Mouse (Mus musculus): ENCODE results near the gene Usp2.

The Usp2 gene

DNA sequence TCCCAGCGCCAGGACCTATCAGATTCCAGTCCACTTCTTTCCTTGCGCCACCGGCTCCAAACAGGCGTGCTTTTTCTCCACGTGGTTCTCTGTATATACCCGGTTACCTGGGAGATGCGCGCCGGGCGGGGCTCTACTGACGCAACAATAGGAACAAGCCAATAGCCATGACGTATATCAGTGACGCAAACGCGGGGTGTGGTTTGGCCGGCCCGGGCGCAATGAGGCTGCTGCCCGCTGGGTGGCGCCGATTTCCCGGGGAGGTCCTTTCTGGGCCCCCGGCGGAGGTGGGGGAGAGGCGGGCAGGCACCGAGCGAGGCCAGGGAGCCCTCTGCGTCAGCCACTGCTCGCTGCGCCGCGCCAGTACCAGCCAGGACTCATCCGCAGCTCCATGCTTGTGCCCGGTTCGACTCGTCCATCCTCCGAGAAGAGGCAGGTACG lies at the start of gene Usp2:
TSS of gene Usp2 (plus strand) at position 237 of the 441 bp plus-strand sequence.
- peak; percentile 100 for DNase-seq (ENCODE audit: low spot score in 2 of 2)

DNA sequence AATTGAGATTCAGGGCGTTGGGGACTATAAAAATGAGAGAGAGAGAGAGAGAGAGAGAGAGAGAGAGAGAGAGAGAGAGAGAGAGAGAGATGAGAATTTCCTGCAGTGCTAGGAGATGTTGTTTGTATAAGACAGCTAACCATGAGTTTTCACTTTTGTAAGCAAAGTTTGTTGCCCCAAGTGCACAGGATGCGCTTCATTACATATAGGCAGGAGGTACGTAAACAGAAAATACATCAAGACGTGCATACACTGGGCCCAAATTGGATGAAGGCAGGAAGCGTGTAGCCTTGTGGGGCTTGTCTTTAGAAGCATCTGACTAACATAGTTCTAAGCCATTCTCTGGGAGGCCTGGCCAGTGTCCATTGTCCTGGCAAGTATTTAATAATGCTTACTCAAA lies 49.0 kb upstream of the Usp2 start:
- DNase-seq (ENCODE audit: low spot score in 2 of 2), result no peak

DNA sequence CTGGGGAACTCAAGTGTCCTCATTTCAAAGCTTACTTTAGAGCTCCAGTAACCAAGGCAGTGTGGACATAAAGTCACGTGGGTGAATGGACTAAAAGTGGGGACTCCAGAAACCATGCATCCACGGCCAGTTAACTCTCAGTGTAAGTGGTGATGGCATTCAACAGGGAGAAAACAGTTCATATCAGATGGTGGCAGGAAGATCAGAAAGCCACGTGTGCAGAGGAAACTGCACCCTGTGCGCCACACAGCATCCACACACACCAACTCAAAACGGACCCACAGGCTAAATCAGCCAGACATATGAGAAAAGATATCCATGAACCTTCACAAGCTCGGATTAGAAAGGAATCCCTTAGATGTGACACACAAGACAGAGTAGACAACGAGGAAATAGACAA lies 46.8 kb upstream of the Usp2 start:
- DNase-seq (ENCODE audit: low spot score in 2 of 2), result no peak

DNA sequence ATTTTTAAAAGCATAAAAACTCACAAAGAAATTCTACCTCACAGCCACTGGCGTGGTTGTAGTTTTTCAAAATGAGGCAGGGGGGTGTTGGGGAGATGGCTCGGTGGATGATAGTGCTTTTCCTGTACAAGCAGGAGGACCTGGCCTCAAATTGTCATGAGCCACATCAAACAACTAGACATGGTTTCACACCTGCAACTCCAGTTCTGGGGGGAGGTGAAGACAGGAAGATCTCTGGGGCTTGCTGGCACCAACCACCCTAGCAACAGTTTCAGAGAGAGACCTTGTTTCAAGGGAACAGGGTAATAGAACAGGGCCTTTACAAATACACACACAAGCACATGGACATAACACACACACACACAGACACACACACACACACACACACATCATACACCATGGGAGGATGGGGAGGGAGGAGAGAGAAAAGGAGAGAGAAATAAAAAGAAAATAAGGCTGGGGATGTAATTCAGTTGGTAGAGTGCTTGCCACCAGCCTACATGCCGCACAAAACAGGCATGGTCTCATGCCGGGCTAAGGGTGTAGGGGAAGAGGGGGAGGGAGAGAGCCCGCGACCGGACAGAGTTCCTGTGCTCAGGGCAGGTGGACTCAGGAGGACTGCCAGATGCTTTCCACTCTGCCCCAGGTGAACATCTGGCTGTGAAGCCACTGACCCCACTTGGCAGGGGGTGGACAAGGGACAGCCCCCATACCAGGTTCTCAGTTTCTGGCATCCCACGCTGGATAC lies 44.5 kb upstream of the Usp2 start:
- no peak for DNase-seq (ENCODE audit: low spot score in 2 of 2)

DNA sequence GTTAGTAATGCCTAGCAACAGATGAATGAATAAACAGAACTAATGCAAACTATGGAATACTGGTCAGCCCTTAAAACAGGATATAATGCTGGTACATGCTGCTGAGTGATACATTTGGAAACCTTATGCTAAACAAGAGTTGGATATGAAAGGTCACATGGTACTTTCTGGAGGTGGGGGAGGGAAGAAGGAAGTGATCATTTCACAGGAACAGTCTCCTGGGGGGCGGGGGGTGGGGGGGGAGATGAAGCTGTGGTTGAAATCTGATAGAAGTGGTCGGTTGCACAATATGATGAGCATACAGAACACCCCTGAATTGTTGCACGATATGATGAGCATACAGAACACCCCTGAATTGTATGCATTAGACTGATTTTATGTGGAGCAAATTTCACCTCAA lies 42.7 kb upstream of the Usp2 start:
- DNase-seq (ENCODE audit: low spot score in 2 of 2), result no peak

DNA sequence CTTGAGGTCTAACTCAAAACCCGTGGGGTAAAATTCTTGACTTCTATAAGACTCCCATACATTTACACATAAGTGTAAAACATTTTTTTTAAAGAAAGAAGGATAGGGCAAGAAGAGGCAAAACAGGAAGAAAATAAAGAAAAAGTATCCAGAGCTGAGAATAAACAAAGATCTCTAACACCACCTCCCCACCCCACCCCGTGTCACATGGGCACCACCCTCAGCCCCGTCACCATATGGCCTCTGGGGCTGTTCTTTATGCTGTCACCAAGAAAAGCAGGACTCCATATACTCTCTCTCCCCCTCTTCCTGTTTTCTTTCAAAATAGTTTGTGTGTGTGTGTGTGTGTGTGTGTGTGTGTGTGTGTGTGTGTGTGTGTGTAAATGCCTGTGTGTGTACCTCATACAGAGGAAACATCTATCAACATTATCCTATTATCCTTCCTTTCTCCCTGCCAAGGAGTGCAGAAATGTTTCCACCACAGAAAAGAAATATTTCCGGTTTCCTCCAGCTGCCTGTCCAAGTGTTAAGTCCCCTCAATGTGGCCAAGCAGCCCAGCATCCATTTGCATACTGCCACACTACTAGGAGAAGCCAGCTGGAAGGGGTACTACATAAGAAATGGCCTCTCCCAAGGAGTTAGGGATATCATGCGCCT lies 37.1 kb upstream of the Usp2 start:
- no peak for DNase-seq (ENCODE audit: low spot score in 2 of 2)

DNA sequence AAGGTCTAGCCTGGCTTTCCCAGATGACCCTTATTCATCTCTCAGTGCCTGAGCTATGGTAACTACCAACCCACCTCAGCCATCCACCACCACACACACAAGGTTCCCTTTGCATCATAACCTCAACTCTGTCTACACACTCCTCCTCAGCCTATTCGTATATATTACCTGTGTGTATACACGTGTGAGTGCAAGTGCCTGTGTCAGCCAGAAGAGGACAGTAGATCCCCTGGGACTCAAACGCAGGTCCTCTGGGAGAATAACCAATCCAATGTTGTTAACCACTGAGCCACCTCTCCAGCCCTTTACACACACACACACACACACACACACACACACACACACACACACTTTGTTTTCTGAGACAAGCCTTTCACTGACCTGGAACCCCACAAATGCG lies 36.2 kb upstream of the Usp2 start:
- no peak for DNase-seq (ENCODE audit: low spot score in 2 of 2)

DNA sequence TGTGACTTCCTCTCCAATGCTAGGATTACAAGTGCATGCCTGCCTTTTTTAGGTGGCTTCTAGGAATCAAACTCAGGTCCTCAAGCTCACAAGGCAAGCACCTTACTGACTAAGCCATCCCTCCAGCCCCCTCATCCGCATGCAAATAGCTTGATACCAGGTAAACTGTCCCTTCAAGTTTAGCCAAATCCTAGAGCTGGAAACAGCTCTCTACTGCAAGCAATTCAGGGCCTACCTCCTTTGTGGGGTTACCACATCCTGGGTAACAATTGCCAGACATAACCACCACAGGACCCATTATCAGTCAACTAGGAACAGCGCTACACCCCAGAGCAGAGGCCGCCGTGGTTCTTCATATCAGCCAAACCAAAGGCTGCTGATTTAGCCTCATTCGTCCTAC lies 35.7 kb upstream of the Usp2 start:
- no peak for DNase-seq (ENCODE audit: low spot score in 2 of 2)

DNA sequence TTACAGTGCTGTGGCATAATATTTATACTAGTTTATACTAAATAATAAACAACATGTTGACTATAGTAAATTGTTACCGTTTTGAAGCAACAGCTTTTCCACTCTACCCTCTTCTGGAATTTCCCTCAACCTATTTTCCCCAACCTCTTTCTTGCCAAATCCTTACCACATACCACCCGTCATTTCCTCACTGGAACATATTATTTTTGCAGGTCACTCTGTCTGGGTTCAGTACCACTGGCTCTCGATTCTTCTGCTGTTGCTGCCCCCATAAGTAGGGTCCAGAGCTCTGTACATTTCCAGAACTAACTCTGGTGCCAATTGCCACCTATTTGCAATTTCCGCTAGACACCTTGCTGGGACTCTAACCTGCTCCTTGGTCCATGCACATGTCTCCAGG lies 34.9 kb upstream of the Usp2 start:
- no peak for DNase-seq (ENCODE audit: low spot score in 2 of 2)

DNA sequence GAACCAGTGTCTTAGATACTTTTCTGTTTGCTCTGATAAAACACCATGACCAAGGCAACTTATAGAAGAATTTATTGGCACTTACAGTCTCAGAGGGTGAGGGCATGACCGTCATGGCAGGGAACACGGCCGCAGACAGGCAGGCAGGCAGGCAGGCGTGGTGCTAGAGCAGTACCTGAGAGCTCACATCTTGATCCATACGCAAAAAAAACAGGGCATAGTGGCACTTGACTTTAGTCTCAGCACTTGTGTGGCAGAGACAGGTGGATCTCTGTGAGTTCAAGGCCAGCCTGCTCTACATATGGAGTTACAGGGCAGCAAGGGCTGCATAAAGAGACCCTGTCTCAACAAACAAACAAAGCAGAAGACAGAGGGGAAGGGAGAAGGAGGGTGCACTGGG lies 33.5 kb upstream of the Usp2 start:
- DNase-seq (ENCODE audit: low spot score in 2 of 2), result no peak

DNA sequence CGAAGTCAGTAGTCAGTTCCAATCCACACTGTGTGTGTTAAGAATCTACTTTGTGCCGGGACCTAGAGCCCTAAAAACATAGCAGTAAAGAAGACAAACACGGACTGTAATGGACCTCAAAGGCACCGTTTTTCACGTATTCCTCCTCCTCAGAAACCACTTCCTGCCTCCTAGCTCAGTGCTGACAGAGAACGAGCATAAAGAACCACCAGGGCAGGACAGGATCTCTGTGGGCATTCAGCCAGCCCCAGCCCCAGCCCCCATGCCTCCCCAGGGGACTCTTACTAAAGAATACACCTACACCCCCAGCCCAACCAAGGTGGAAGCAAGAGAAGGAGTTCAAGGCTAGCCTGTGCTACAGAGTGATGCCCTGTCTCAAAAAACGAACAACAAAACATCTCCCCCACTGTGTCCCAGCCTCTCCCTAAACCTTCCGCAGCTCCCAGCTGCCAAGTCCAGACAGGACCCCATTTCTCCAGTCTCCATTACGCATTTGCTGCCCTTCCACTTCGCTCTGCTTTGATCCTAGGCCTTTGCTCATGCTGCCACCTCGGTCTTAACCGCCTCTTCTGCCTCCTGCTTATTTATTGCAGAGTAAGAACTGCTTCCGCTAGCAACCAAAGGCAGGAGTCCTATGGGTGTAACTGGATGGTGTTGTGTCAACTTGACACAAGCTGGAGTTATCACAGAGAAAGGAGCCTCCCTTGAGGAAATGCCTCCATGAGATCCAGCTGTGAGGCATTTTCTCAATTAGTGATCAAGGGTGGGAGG lies 32.7 kb upstream of the Usp2 start:
- no peak for DNase-seq (ENCODE audit: low spot score in 2 of 2)

DNA sequence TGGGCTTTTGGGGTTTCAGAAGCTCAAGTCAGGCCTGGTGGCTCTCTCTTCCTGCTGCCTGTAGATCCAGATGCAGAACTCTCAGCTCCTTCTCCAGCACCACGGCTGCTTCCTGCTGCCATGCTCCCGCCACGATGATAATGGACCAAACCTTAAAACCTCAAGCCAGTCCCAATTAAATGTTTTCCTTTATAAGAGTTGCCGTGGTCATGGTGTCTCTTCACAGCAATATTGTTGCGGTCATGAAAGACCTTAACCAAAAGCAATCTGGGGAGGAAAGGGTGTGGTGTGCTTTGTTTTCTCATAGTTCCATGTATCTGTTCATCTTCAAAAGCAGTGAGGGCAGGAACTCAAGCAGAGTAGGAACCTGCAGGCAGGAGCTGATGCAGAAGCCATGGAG lies 29.7 kb upstream of the Usp2 start:
- no peak for DNase-seq (ENCODE audit: low spot score in 2 of 2)

DNA sequence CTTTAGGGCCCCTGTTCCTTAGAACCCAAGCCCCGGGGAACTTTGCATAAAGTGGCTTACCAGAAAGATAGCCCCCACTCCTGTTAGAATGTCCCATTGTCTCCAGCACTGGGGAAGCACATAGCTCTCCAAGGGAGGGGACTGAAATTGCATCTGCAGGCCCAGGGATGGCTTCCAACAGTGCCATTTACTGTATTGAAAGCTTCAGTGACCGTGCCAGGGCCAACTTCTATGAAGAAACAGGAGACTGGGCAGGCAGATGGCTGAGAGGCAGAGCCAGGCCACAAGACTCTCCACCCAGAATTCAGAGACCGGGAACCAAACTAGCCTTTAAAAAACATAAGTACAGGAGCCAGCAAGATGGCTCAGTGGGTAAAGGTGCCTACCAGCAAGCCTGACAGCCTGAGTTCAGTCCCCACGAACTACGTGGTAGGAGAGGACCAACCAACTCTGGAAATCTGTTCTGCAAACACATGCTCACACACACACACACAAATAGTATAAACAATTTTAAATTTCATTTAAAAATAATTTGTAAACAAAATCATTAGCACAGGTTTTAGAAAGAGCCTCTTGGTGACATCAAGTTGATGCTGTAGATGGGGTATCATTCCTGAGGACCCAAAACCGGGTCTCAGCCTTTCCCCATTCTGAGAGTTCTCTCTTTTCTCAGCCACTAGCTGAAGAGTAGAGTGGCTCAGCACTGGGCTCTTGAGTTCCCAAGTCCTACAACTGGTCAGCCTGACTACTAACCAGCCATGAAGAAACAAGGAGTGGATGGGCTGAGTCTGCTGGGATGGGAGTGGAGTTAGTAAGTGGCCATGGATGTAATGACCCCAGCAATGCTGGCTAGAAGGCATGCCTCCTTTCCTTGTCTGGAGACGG lies 25.1 kb upstream of the Usp2 start:
- no peak for DNase-seq (ENCODE audit: low spot score in 2 of 2)

DNA sequence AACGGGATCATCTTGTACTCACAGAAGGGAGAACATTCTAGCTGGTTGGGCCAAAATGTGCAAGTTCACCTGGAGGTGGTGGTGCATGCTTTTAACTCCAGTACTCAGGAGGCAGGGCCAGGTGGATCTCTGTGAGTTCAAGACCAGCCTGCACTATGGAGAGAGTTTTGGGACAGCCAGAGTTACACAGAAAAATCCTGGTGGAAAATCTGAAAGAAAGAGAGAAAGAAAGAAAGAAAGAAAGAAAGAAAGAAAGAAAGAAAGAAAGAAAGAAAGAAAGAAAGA lies 24.5 kb upstream of the Usp2 start:
- DNase-seq (ENCODE audit: low spot score in 2 of 2), result no peak

DNA sequence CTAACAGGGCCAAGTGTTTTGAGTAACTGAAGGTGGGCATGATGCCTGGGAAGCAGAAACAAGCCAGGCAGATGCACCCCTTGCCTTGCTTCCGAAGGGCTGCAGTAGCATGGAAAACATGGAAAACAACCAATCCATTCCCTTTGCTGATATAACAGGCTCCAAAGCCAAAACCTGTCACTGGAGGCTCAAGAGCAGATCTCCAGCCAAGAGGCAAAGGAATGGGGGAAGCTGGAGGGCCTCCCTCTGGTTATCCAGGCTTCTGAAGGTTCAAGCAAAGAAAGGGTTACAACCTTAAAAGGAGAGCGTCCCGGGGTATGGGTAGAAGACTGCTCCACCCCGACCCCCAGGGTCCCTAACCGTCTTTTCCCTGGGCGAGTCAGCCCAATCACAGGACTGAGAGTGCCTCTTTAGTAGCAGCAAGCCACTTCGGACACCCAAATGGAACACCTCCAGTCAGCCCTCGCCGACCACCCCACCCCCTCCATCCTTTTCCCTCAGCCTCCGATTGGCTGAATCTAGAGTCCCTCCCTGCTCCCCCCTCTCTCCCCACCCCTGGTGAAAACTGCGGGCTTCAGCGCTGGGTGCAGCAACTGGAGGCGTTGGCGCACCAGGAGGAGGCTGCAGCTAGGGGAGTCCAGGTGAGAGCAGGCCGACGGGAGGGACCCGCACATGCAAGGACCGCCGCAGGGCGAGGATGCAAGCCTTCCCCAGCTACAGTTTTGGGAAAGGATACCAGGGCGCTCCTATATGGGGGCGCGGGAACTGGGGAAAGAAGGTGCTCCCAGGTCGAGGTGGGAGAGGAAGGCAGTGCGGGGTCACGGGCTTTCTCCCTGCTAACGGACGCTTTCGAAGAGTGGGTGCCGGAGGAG lies 23.7 kb upstream of the Usp2 start, which contains the start of gene Thy1:
TSS of gene Thy1 (plus strand) at position 549 of the 872 bp plus-strand sequence.
- peak; percentile 75 to 78 for DNase-seq (ENCODE audit: low spot score in 2 of 2)

DNA sequence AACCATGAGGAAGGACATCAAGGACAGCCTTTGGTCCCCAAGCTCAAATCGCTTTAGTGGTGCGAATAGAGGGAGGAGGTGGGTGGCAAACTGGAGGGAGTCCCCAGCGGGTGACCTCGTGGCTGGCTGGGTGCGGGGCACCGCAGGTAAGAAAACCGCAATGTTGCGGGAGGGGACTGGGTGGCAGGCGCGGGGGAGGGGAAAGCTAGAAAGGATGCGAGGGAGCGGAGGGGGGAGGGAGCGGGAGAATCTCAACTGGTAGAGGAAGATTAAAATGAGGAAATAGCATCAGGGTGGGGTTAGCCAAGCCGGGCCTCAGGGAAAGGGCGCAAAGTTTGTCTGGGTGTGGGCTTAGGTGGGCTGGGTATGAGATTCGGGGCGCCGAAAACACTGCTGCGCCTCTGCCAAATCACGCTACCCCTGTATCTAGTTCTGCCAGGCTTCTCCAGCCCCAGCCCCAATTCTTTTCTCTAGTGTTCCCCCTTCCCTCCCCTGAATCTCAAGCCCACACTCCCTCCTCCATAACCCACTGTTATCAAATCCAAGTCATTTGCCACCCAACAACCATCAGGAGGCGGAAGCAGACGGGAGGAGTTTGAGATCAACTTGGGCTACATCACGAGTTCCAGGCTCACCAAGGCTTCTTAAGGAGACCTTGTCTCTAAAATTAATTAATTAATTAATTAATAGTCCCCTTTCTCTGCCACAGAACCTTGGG lies 23.0 kb upstream of the Usp2 start:
- DNase-seq (ENCODE audit: low spot score in 2 of 2), result peak in 1 of 2 experiments; percentile 31

DNA sequence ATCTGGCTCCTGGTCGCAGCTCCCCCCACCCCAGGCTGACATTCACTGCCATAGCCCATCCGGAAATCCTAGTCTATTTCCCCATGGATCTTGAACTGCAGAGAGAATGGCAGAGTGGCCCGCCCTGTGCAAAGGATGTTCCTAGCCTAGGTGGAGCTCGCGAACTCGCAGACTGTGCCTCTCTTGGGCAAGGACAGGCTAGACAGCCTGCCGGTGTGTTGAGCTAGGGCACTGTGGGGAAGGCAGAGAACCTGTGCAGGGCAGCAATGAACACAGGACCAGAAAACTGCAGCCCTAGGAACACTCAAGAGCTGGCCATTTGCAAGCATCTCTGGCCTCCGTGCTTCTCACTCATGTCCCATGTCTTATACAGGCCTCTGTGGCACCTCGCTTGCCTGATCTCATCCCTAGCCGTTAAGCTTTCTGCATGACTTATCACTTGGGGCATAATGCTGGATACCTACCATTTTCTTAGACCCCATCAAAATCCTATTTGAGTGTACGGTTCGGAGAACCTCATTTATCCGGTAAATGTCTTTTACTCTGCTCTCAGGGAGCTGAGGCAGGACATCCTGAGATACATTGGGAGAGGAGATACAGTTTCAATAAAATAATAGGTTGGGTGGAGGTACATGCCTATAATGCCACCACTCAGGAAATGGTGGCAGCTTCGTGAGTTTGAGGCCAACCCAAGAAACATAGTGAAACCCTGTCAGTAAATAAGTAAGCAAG lies 22.2 kb upstream of the Usp2 start:
- peak in 1 of 2 experiments; percentile 37 for DNase-seq (ENCODE audit: low spot score in 2 of 2)

DNA sequence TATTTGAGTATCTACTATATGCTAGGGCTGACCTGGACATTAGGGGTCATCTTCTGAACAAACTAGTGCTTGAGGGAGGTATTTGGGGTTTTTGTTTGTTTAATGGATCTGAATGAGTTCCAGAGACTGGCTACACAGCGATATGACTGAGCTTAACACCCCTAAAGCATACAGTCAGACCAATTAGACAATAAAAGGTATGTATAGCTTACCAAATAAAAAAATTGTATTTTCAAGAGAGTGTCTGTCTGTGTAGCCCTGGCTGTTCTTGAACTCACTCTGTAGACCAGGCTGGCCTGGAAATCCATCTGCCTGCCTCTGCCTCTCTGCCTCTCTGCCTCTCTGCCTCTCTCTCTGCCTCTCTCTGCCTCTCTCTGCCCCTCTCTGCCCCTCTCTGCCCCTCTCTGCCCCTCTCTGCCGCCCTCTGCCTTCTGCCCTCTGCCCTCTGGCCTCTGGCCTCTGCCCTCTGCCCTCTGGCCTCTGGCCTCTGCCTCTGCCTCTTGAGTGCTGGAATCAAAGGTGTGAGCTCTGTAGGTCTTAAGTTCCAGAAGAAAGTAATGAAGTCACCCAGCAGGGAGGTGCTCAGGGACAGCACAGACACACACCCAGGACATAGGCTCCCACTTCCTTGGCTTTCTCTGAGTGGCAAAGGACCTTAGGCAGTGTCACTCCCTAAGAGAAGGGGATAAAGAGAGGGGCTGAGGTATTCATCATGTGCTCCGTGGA lies 21.5 kb upstream of the Usp2 start:
- no peak for DNase-seq (ENCODE audit: low spot score in 2 of 2)

DNA sequence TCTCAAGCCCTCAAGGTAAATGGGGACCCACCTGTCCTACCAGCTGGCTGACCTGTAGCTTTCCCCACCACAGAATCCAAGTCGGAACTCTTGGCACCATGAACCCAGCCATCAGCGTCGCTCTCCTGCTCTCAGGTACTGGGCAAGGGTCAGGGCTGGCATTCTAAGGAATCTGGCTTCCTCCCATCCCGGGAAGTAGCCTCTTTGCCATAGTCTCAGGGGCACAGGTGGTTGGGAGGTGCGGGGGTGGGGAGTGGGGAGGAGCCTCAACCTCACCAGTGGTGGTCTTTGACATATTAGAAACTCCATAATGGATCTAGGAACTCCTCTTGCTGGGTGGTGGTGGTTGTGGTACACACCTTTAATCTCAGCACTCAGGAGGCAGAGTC lies 20.9 kb upstream of the Usp2 start:
- DNase-seq (ENCODE audit: low spot score in 2 of 2), result no peak

Measured in frontal cortex, postnatal 36 days (tissue).